Mouse (Mus musculus) splenic B cell, adult 2 months (primary cell): ENCODE measurements around the gene Arf3.

Experiments used
- DNase-seq: peaks from one replicate; pipeline ENCODE4 v3.0.0-alpha.2; 2011; ENCODE audit warnings: low read depth, low spot score
- H3K27me3 ChIP-seq: 2 replicates; pipeline ENCODE4 v1.6.1; 2012; ENCODE audit warnings: mild to moderate bottlenecking, low read length, moderate library complexity, mixed read lengths; ENCODE audit not compliant: control insufficient read depth, poor library complexity, insufficient read depth, severe bottlenecking
- H3K36me3 ChIP-seq: 2 replicates; pipeline ENCODE4 v1.6.1; 2012; ENCODE audit warnings: mild to moderate bottlenecking, low read length, moderate library complexity, mixed read lengths; ENCODE audit not compliant: control insufficient read depth, poor library complexity, insufficient read depth, severe bottlenecking

Gene Arf3

DNA sequence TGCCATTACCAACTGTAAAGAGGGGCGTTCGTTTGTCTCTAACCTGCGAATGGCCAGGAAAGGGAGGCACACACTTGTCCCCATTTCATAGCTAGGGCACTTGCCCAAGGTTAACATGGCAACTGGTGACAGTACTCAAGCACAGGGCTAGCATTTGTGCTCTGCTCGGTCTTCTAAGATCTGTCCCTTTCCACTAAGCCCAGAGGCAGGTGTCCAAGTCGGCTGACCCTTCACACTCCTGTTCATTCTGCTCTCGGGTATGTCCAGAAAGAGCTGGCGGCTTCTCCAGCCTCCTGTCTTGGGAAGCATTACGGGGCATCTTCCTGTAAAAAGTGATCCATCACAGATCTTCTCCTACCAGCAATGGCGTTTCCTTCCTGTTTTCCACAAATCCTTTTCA lies 34.6 kb downstream of the Arf3 start:
- DNase-seq: no peak
- Histone ChIP-seq H3K27me3 (no peaks in the 10 kb centered on the region; the same call in 1 of the 2 replicates), H3K36me3 (no peaks in the 10 kb centered on the region)

DNA sequence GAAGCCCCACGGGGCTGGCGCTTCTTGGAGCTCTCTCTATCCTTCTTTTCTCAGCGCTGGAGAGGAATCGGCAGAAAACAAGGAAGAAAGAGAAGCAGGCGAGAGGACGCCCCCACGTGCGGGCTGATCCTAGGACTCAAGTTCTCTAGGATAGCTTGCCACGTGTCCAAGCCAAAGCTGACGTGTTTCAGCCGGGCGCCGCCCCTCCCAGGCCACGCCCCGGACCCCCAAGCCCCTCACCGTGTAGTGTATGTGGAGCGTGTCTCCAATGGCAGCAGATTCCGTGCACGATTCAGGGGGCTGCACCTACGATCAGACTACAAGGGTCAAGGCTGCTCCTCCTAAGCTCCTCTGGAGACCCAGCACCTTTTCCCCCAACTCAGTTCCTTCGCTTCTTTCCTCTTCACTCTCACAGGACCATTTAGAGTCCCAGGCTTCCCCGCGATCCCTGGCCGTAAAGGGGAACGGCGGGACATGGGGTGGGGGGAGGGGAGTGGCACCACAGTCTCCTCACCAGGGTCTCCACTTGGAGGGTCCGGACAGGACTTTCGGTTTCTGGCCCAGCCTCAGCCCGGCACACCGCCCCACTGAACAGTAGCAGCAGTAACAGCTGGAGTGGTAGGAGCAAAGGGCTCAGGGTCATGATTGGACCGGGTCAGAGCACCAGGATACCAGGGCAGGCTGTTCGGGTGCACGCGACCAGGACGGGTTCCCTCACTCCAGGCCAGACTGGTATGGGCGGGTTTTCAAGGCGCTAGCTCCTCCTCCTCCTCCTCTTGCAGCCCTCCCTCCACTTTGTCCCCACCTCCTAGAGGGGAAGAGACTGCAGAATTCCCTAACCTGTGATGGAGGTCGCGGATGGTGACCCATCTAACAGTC lies 35.3 kb downstream of the Arf3 start, which contains the start of gene Fkbp11:
Fkbp11 (minus strand) TSS at position 756 of the 879 bp plus-strand sequence.
- H3K27me3 ChIP-seq: no peaks in the 10 kb centered on the region; the same call in 1 of the 2 replicates
- H3K36me3 ChIP-seq: no peaks in the 10 kb centered on the region
- peak; percentile 38 for DNase-seq

GRCm38 (mm10) chr15:98726746-98727145 lies 36.3 kb downstream of the Arf3 start:
- no peaks in the 10 kb centered on the region; the same call in 1 of the 2 replicates for H3K27me3 ChIP-seq
- no peak for DNase-seq
- no peaks in the 10 kb centered on the region for H3K36me3 ChIP-seq

DNA sequence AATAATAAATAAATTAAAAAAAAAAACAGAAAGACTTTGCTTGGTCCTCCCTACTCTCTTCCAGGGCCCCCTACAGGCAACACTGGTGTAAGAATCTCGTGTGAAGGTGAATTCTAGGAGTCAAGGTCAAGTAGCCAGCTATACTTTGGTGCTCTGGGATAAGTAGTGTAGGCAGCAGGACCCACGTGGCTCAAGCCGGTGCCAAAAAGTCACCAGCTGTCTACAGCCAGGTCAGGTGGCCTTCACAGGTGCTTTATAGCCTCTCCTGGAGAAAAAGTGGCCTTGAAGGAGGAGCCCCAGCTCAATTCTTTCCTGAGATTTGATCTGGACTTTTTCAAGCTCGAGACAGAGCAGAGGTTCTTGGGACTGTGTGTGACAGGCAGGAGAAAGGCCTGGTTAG lies 36.9 kb downstream of the Arf3 start:
- H3K27me3 ChIP-seq: no peaks in the 10 kb centered on the region; the same call in 1 of the 2 replicates
- no peak for DNase-seq
- no peaks in the 10 kb centered on the region for H3K36me3 ChIP-seq

GRCm38 (mm10) chr15:98724441-98724840 lies 38.6 kb downstream of the Arf3 start:
- no peaks in the 10 kb centered on the region for H3K36me3 ChIP-seq
- DNase-seq: no peak
- H3K27me3 ChIP-seq: no peaks in the 10 kb centered on the region; the same call in 1 of the 2 replicates

- Histone ChIP-seq H3K36me3 (no peaks in the 10 kb centered on the region), H3K27me3 (no peaks in the 10 kb centered on the region; the same call in 1 of the 2 replicates)
- DNase-seq: no peak
Observed at GRCm38 (mm10) chr15:98722854-98723253, 40.2 kb downstream of the Arf3 start.

- no peaks in the 10 kb centered on the region for H3K36me3 ChIP-seq
- no peaks in the 10 kb centered on the region; the same call in 1 of the 2 replicates for H3K27me3 ChIP-seq
- DNase-seq: no peak
Observed at GRCm38 (mm10) chr15:98722191-98722590, 40.8 kb downstream of the Arf3 start.

DNA sequence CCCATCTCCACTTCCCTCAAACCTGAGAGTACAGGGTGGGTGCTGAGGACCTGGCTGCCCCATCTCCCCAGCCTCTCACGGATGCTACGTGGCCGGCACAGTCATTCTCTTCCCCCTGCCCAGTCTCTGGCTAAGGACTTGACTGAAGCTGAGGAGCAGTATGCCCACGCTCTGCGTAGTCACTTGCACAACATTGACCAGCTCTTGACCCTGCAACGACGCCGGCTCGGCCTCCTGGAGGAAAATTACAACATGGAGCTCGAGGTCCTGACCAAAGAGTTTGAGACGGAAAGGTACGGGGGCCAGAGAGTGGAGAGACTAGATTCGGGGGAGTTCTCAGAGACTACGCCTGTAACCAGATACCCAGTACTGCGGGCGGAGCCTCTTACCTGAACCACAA lies 45.7 kb downstream of the Arf3 start:
- H3K36me3 ChIP-seq: no peaks in the 10 kb centered on the region
- DNase-seq: no peak
- H3K27me3 ChIP-seq: no peaks in the 10 kb centered on the region; the same call in 1 of the 2 replicates

DNA sequence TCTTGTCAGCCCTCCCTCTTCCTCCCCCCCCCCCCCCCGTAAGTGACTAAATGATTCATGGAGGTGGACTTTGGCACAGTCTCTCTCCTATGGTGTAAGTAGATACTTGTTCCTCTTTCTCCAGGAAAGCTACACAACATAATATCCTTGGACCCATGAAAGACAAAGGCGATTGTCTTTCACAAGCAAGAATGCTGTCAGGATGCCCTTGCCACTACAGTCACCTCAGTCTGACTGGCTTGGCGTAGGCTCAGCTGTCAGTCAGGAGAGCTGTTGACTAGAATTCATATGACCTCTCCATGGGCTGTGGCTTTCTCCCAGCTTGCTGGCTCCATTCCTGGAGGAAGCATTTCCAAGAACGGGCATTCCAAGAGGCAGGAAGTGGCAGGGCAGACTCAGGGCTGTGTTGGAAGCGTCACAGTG lies 48.8 kb downstream of the Arf3 start:
- DNase-seq: no peak
- H3K36me3 ChIP-seq: no peaks in the 10 kb centered on the region
- H3K27me3 ChIP-seq: no peaks in the 10 kb centered on the region; the same call in 1 of the 2 replicates

- peak; percentile 81 for DNase-seq
- Histone ChIP-seq H3K27me3 (no peaks in the 10 kb centered on the region), H3K36me3 (no peaks in the 10 kb centered on the region)
Observed at GRCm38 (mm10) chr15:98710442-98710841, 52.6 kb downstream of the Arf3 start.

GRCm38 (mm10) chr15:98707766-98708372 lies 55.1 kb downstream of the Arf3 start, which contains the start of gene Ccdc65:
Gene Ccdc65, plus strand, starts transcription at chr15:98708207.
- Histone ChIP-seq H3K36me3 (no peaks in the 10 kb centered on the region), H3K27me3 (no peaks in the 10 kb centered on the region)
- peak; percentile 87 for DNase-seq

DNA sequence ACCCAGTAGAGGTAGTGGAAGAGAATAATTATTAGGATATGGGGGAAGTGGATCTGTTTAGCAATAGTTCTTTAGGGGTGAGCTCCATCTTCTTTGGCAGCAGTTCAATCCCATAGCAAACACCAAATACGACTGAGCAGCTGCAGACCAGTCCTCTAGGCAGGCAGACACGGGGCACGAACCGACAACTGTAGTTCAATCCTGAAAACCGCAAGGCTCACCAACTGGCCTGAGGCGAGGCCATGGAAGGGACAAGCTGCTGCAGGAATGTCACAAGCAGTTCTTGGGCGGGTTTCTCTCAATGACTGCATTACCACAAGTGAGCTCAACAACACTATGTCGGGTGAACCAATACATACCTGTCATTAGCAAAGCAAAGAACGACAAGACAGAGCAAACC lies 58.7 kb downstream of the Arf3 start:
- Histone ChIP-seq H3K36me3 (no peaks in the 10 kb centered on the region), H3K27me3 (0 out of 2 replicates have a peak, but pooled peaks cover 2% of the 10 kb centered on the region)
- no peak for DNase-seq

DNA sequence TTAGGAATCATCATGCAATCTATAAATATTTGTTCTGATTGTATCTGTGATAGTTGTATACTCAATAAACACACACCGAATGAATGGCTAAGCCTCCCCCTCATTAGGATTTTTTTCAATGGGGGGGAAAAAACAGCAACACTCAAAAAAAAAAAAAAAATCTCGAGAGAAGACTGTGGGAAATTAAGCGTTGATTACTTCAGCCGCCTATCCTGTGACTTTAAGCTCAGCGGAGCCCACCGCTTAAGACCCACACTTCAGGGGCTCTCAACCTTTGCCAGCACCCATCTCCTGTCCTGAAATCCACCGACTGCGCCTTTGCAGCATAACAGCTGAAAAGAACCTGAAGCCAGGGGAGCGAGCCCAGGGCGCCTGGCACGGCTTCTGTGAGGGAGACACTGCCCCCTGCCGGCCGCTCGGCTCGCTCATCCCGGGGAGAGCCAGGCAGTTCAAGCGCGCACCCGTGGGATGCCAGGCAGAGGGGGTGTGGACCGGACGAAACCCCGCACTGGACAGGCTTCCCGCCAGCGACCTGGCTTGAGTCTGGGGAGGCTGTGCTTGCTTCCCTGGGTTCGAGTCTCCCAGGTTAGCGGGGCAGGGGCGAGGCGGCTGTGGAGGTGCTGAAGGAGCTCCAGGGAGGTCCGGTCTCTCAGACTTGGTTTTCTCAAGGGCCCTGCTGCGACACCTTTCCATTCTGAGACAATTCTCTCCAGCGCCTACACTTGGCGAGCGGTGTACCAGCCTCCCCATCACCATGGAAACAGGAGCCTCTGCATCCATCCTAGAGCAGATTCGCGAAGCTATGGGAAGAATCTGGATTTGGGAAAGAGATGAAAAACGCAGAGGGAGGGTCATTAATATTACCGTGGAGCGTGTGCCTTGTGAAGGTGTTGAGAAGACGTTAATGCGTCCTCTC lies 63.6 kb downstream of the Arf3 start:
- DNase-seq: peak; percentile 83
- H3K36me3 ChIP-seq: no peaks in the 10 kb centered on the region
- H3K27me3 ChIP-seq: 0 out of 2 replicates have a peak, but pooled peaks cover 2% of the 10 kb centered on the region

DNA sequence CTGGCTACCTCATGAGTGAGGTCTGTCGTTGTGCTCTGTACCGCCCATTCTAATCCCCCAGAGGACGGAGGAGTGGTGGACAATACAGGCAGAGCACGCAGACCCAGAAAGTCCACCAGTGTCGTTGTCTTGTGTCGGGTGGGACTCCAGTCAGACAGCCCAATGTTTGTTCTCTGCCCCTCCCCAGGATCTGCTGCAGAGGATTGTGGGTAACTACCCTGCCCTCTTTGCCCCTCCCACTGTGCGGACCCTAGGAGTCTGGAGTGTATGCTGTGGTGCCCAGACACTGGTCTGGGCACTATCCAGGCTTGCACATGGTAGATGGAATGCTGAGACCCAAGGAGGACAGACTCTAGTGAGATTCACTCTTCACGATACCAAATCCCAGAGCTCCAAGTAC lies 66.8 kb downstream of the Arf3 start:
- Histone ChIP-seq H3K27me3 (0 out of 2 replicates have a peak, but pooled peaks cover 2% of the 10 kb centered on the region), H3K36me3 (no peaks in the 10 kb centered on the region)
- no peak for DNase-seq
